Mouse (Mus musculus): Measurements from ENCODE around the gene Git1. TPM values are rescaled to one million over a fixed set of nuclear protein-coding genes. Genes with fewer than 3 reads are reported as not detected.
A peak's percentile ranks its signal among the peaks of the same experiment; 100 is the strongest.

The Git1 gene
- polyA plus RNA-seq, 1 experiment from 2014 or later, result 12.9 TPM

DNA sequence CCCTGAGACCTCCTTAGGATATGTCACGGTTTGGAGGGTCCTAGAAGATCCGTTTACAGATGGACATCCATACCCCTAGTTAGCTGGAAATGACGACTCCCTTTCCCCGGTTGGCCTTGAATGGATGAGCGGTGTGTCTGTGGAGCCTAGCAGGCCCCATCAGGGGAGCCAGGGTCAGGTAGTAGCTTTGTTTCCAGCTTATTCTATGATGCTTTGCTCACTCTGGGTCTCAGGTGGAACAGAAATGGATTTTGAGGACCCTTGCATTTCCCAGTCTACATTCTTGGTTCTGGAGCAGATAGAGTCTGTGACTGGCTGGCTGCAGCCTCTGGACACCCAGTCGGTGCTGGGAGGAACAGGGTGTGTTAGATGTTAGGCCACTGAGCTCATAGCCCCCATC, 1.4 kb downstream of the Git1 start:
- Histone ChIP-seq H3K4me1 (peaks cover 73% of the 10 kb centered on the region), H3K4me2 (peak overlapping the region; percentile 99), H3K9ac (peak overlapping the region; percentile 98), H3K27ac (0 out of 2 replicates have a peak overlapping the region, but pooled peaks have one; percentile 15), H3K36me3 (ENCODE audit: poor library complexity, severe bottlenecking) (peaks cover 13% of the 10 kb centered on the region), H3K4me3 (peak overlapping the region; percentile 97), H3K9me3 (replicated peaks) (no peaks in the 10 kb centered on the region), H3K27me3 (no peaks in the 10 kb centered on the region)
- 77% methylated on average over 6 of the region's 6 CpGs for WGBS
- no peak for ATAC-seq

DNA sequence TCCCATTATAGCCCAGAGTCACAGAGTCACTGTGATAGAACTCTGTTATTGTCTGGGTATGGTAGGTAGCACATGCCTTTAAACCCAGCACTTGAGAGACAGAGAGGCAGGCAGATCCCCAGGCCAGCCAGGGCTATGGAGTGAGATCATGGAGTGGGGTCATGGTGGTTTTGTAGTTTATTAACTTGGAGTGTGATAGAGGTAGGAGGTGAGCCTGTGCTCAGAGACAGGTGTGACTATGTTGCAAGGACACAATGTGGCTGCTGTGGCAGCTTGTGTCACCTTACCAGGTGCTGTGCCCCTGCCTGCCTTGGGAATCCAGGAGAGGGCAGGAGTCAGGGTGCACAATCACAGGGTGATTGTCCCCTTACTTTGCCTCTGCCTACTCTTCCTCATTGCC, 2.1 kb downstream of the Git1 start:
- peak overlapping the region; percentile 98; the same call in 1 of the 2 replicates for H3K9ac ChIP-seq
- H3K9me3 ChIP-seq (replicated peaks), result no peaks in the 10 kb centered on the region
- H3K4me3 ChIP-seq, result no peak overlapping the region
- no peak overlapping the region; the same call in 1 of the 2 replicates for H3K27ac ChIP-seq
- H3K4me2 ChIP-seq, result peak overlapping the region; percentile 99; the same call in 1 of the 2 replicates
- no peaks in the 10 kb centered on the region for H3K27me3 ChIP-seq
- no peak for ATAC-seq
- H3K4me1 ChIP-seq, result peaks cover 70% of the 10 kb centered on the region
- H3K36me3 ChIP-seq (ENCODE audit: poor library complexity, severe bottlenecking), result peaks cover 20% of the 10 kb centered on the region

DNA sequence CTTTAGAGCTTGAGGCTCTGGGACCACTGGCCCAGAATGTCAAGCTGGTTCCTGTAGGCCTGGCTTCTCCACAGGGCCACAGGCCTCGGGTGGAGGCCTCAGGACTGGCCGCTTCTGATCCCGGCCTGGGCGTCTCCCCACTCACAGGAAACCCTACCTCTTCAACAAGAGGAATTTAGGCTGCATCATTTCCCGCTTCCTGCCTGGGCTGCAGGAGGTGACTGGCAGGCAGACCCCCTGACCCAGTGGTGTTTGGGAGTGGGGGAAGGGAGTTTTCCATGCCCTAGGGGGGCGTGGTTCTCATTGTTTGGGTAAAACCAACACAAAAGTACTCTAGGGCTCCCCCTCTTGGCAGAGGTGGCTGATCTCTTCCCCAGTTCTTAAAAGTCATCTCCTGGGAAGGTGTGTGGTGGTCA, 4.0 kb downstream of the Git1 start:
- no peaks in the 10 kb centered on the region for H3K9me3 ChIP-seq (replicated peaks)
- no peak overlapping the region for H3K4me3 ChIP-seq
- H3K27me3 ChIP-seq, result no peaks in the 10 kb centered on the region
- H3K4me1 ChIP-seq, result peaks cover 61% of the 10 kb centered on the region
- 23% methylated on average over 6 of the region's 6 CpGs for WGBS
- ATAC-seq, result no peak
- peaks cover 34% of the 10 kb centered on the region for H3K36me3 ChIP-seq (ENCODE audit: poor library complexity, severe bottlenecking)
- no peak overlapping the region for H3K4me2 ChIP-seq
- H3K27ac ChIP-seq, result no peak overlapping the region
- H3K9ac ChIP-seq, result no peak overlapping the region

DNA sequence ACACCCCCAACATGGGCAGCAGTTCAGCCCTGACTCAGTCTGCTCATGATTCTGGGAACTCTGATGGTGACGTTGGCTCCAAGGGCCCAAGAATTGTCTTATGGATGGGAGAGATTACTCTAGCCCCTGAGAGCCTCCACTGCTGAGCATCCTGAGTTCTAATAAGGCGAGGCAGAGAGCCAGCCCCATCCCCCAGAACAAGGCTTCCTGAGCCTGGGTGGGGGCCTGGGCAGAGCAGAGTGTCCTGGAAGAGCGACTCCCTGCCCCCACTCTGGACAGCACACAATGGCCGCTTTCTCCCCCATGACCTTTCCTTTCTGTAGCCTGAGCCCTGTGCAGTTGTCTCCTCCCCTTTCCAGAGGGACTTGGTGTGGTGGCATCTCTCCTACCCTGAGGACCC, 4.5 kb downstream of the Git1 start:
- H3K27ac ChIP-seq, result peak overlapping the region; percentile 44
- H3K9ac ChIP-seq, result peak overlapping the region; percentile 7; the same call in 1 of the 2 replicates
- no peak overlapping the region for H3K4me2 ChIP-seq
- no peak for ATAC-seq
- WGBS, result 29% methylated on average over 4 of the region's 4 CpGs
- no peak overlapping the region for H3K4me3 ChIP-seq
- peaks cover 39% of the 10 kb centered on the region for H3K36me3 ChIP-seq (ENCODE audit: poor library complexity, severe bottlenecking)
- no peaks in the 10 kb centered on the region for H3K9me3 ChIP-seq (replicated peaks)
- peaks cover 56% of the 10 kb centered on the region for H3K4me1 ChIP-seq
- no peaks in the 10 kb centered on the region for H3K27me3 ChIP-seq

- Histone ChIP-seq H3K4me3 (no peak overlapping the region), H3K9ac (peak overlapping the region; percentile 7; the same call in 1 of the 2 replicates), H3K9me3 (replicated peaks) (no peaks in the 10 kb centered on the region), H3K4me2 (no peak overlapping the region), H3K27me3 (no peaks in the 10 kb centered on the region), H3K36me3 (ENCODE audit: poor library complexity, severe bottlenecking) (peaks cover 46% of the 10 kb centered on the region), H3K4me1 (peaks cover 55% of the 10 kb centered on the region), H3K27ac (peak overlapping the region; percentile 44)
- no peak for ATAC-seq
- 78% methylated on average over 12 of the region's 12 CpGs for WGBS
Measured at GRCm38 (mm10) chr11:77498261-77499139, 5.1 kb downstream of the Git1 start.

GRCm38 (mm10) chr11:77499354-77499753, 6.0 kb downstream of the Git1 start:
- no peaks in the 10 kb centered on the region for H3K9me3 ChIP-seq (replicated peaks)
- no peak overlapping the region for H3K9ac ChIP-seq
- H3K4me1 ChIP-seq, result peaks cover 49% of the 10 kb centered on the region
- no peak overlapping the region for H3K27ac ChIP-seq
- WGBS, result 82% methylated on average over 7 of the region's 7 CpGs
- H3K27me3 ChIP-seq, result no peaks in the 10 kb centered on the region
- no peak overlapping the region for H3K4me2 ChIP-seq
- no peak for ATAC-seq
- H3K36me3 ChIP-seq (ENCODE audit: poor library complexity, severe bottlenecking), result peaks cover 54% of the 10 kb centered on the region
- H3K4me3 ChIP-seq, result no peak overlapping the region

DNA sequence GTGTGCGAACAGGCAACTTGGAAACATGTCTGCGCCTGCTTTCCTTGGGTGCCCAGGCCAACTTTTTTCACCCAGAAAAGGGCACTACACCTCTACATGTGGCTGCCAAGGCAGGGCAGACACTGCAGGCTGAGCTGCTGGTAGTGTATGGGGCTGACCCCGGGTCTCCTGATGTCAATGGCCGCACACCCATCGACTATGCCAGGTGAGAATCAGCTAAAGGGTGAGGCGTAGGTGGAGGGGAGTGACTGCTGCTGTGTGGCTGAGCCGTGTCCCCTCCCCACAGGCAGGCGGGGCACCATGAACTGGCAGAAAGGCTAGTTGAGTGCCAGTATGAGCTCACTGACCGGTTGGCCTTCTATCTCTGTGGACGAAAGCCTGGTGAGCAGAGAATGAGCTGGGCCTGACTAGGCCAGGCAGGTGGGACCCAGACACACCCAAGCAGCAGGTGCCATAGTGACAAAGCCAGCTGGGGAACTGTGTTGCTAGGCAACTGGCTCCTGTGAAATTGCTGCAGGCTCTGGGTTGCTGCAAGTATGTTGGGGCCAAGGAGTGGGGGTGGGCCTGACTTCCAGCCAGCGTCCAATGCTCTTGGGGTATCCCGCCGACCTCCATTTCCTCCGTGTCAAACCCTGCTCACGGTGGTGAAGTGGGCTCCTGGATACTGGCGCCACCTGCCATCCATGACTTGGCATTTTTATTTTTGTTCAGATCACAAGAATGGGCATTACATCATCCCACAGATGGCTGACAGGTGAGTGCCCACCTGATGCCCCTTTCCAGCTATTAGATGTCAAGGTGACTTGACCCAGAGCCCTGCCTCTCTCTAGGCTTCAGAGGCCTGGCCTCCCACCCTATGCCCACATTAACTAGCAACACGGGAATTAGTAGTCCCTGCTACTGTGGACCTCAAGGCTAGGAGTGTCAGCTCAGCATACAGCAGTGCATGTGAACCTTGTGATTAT, 7.3 kb downstream of the Git1 start:
- WGBS, result 79% methylated on average over 17 of the region's 17 CpGs
- no peak overlapping the region for H3K9ac ChIP-seq
- no peaks in the 10 kb centered on the region for H3K27me3 ChIP-seq
- no peak for ATAC-seq
- no peak overlapping the region for H3K4me3 ChIP-seq
- peaks cover 36% of the 10 kb centered on the region for H3K4me1 ChIP-seq
- H3K4me2 ChIP-seq, result no peak overlapping the region
- 0 out of 2 replicates have a peak overlapping the region, but pooled peaks have one; percentile 14 for H3K27ac ChIP-seq
- H3K9me3 ChIP-seq (replicated peaks), result no peaks in the 10 kb centered on the region
- H3K36me3 ChIP-seq (ENCODE audit: poor library complexity, severe bottlenecking), result peaks cover 67% of the 10 kb centered on the region

- Histone ChIP-seq H3K27ac (0 out of 2 replicates have a peak overlapping the region, but pooled peaks have one; percentile 14), H3K4me2 (no peak overlapping the region), H3K36me3 (ENCODE audit: poor library complexity, severe bottlenecking) (peaks cover 75% of the 10 kb centered on the region), H3K27me3 (no peaks in the 10 kb centered on the region), H3K4me1 (peaks cover 31% of the 10 kb centered on the region), H3K4me3 (no peak overlapping the region), H3K9me3 (replicated peaks) (no peaks in the 10 kb centered on the region), H3K9ac (no peak overlapping the region)
- 25% methylated on average over 5 of the region's 5 CpGs for WGBS
- ATAC-seq, result peak; percentile 41; the same call in 1 of the 2 replicates
Measured at GRCm38 (mm10) chr11:77501392-77501791, 8.0 kb downstream of the Git1 start.

GRCm38 (mm10) chr11:77501971-77502370, 8.6 kb downstream of the Git1 start:
- H3K9ac ChIP-seq, result no peak overlapping the region
- WGBS, result 95% methylated on average over 4 of the region's 4 CpGs
- no peak for ATAC-seq
- H3K4me1 ChIP-seq, result peaks cover 29% of the 10 kb centered on the region
- H3K4me3 ChIP-seq, result no peak overlapping the region
- peaks cover 81% of the 10 kb centered on the region for H3K36me3 ChIP-seq (ENCODE audit: poor library complexity, severe bottlenecking)
- no peak overlapping the region for H3K27ac ChIP-seq
- no peaks in the 10 kb centered on the region for H3K27me3 ChIP-seq
- H3K4me2 ChIP-seq, result no peak overlapping the region
- no peaks in the 10 kb centered on the region for H3K9me3 ChIP-seq (replicated peaks)

- Histone ChIP-seq H3K27me3 (no peaks in the 10 kb centered on the region), H3K9me3 (replicated peaks) (no peaks in the 10 kb centered on the region), H3K4me1 (peaks cover 24% of the 10 kb centered on the region), H3K9ac (no peak overlapping the region), H3K36me3 (ENCODE audit: poor library complexity, severe bottlenecking) (peaks cover 86% of the 10 kb centered on the region), H3K27ac (no peak overlapping the region), H3K4me2 (no peak overlapping the region), H3K4me3 (no peak overlapping the region)
- WGBS, result 89% methylated on average over 6 of the region's 6 CpGs
- no peak for ATAC-seq
Measured at GRCm38 (mm10) chr11:77502481-77502880, 9.1 kb downstream of the Git1 start.

- WGBS, result 69% methylated on average over 3 of the region's 3 CpGs
- Histone ChIP-seq H3K27me3 (no peaks in the 10 kb centered on the region), H3K9ac (no peak overlapping the region), H3K4me1 (peaks cover 18% of the 10 kb centered on the region), H3K4me2 (no peak overlapping the region), H3K9me3 (replicated peaks) (no peaks in the 10 kb centered on the region), H3K27ac (no peak overlapping the region), H3K36me3 (ENCODE audit: poor library complexity, severe bottlenecking) (peaks cover 90% of the 10 kb centered on the region), H3K4me3 (no peak overlapping the region)
- ATAC-seq, result no peak
Measured at GRCm38 (mm10) chr11:77503511-77503910, 10.1 kb downstream of the Git1 start.

GRCm38 (mm10) chr11:77504377-77504776, 11.0 kb downstream of the Git1 start:
- no peak overlapping the region for H3K4me3 ChIP-seq
- H3K9ac ChIP-seq, result no peak overlapping the region
- H3K4me1 ChIP-seq, result peaks cover 19% of the 10 kb centered on the region
- no peak for ATAC-seq
- H3K36me3 ChIP-seq (ENCODE audit: poor library complexity, severe bottlenecking), result peaks cover 86% of the 10 kb centered on the region
- H3K4me2 ChIP-seq, result no peak overlapping the region
- 97% methylated on average over 19 of the region's 19 CpGs for WGBS
- no peaks in the 10 kb centered on the region for H3K27me3 ChIP-seq
- no peaks in the 10 kb centered on the region for H3K9me3 ChIP-seq (replicated peaks)
- H3K27ac ChIP-seq, result no peak overlapping the region
